Mouse (Mus musculus) forebrain, embryonic 14.5 days (tissue): ENCODE measurements around the gene Slc38a1. TPM values are rescaled to one million over a fixed set of nuclear protein-coding genes. Genes with fewer than 3 reads are reported as not detected.

Source experiments
- polyA plus RNA-seq: library from polyadenylated mRNA; unstranded; fragments of >200 nt; fragmentation: Nextera tagmentation; extraction: Ambion mirVana; gene quantifications from 2 replicates; pipeline ENCODE4 v1.2.1, GENCODE M21; 2014

Gene Slc38a1
- polyA plus RNA-seq, 1 experiment from 2014 or later, result 100 TPM

Other genes starting within 250 kb of the Slc38a1 start
- gene Scaf11, start 182.1 kb downstream of the Slc38a1 start, polyA plus RNA-seq, result 50.1 and 55.7 TPM in 2 replicates
- 142 and 195 TPM in 2 replicates for gene Slc38a2, start 56.8 kb upstream of the Slc38a1 start, polyA plus RNA-seq